Mouse (Mus musculus) NIH3T3 (cell line): ENCODE measurements around the gene Prkag2.

Experiments used
- DNase-seq: peaks from one replicate; pipeline ENCODE4 v3.0.0-alpha.2; 2012; ENCODE audit warnings: low read depth

Gene Prkag2

DNA sequence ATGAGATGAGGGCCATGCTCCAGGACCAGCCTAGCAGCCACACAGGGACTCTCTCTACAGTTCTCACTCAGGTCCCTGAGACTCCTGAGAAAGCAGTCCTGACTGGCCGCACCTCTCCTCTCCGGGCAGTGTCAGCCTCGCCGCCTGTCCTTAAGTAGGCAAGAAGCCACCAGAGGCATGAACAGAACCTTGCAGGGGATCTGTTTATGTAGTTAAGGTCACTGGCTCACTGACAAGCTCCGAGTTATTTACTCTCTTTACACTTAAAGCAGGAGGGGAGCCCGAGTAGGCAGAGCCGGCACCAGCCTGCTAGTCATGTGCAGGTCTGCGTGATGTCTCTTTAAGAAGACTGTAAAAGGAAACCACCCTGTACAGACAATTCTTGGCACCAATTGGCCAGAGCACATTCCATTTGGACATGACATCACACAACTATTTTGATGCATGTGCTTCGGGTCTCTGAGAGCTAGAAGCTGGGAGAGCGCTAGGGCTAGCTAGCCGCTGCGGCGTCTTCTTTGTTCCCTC, 104.8 kb downstream of the Prkag2 start:
- peak; percentile 80 for DNase-seq

DNA sequence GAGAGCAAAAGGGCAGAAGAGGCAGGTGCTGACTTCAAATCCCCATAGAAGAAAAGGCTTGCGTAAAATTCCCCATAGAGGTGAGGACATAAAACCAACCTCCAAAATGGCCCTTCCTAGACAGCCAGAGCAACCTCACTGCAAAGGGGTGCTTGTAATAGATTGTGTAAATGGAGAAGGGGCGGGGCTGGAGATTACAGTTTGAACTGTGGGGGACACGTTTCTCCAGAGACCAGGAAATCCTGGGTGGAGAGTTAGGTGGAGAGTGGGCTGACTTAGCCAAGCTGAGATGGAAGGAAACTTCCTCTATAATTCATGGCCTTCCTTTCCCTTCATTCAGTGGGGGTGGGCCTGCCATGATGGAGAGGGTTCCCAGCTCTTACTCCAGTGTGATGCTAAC, 107.3 kb downstream of the Prkag2 start:
- no peak for DNase-seq

DNA sequence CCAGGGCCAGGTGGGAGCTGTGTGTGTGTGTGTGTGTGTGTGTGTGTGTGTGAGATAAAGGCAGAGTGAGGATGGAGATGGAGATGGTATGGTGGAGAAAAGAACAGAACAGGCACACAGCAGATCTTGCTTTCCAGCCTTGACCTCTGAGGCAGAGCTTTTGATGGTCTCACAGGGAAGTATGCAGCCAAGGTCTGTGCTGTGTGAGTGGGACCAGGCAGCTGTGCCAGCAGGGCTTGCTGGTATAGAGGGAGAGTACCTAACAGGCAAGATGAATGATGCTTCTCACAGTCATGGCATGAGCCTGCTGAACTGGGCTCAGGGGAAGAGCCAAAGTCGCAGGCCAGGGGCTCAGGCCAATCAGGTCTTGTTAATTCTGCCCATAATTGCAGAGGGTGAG, 108.9 kb downstream of the Prkag2 start:
- DNase-seq, result no peak

DNA sequence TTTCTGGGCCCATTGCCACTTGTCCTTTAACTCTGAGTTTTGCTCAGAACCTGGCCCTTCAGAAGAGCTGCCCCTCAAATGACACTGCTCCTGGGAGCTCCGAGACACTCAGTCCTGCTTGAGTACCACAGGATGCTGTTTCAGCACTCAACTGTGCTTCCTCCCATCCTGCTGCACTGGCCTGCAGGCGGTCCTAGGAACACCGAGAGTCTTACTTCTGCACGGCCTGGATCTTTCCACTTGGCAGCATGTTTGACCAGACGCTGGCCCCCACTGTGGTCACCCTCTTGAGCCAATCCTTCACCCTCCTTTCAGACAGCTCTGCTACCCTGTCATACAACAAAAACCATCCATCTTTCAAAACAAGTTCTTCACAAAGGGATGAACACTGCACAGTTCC, 110.0 kb downstream of the Prkag2 start:
- DNase-seq, result no peak

DNA sequence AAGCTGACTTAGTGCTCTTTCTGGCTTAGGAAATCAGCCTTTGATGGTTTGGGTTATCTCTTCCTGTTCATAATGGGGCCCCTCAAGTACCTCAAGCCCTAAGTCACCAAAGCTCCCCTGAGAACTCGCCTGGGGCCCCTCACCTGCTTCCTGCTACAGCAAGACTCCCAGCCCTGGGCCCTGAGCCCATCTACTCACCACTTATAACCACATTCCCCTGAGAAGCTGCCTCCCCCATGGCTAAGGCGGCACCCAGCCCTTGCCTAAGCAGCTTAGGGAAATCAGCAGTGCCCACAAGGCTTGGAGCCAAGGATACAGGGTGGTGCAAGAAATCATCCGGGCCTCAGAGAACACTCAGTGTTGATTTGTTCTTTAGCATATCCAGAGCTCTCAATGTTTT, 110.8 kb downstream of the Prkag2 start:
- DNase-seq, result peak; percentile 18

DNA sequence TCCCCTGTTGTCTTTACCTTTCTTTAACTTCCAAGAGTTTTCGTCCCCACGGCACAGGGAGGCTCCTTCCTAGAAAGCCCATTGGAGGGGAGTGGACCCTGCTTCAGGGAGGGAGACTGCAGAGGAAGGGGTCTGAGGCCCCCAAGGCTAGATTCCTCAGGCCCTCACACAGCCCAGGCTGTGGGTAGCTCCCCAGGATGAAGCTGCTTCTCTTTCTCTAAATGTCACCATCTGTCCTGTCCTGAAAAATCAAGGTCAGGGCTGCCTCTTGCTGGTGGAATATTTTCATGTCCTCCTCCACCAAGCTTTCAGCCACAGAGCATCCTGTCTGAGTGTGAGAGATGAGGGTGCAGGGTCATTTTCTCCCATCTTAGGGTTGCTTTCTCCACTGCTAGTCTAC, 113.5 kb downstream of the Prkag2 start:
- DNase-seq, result no peak

DNA sequence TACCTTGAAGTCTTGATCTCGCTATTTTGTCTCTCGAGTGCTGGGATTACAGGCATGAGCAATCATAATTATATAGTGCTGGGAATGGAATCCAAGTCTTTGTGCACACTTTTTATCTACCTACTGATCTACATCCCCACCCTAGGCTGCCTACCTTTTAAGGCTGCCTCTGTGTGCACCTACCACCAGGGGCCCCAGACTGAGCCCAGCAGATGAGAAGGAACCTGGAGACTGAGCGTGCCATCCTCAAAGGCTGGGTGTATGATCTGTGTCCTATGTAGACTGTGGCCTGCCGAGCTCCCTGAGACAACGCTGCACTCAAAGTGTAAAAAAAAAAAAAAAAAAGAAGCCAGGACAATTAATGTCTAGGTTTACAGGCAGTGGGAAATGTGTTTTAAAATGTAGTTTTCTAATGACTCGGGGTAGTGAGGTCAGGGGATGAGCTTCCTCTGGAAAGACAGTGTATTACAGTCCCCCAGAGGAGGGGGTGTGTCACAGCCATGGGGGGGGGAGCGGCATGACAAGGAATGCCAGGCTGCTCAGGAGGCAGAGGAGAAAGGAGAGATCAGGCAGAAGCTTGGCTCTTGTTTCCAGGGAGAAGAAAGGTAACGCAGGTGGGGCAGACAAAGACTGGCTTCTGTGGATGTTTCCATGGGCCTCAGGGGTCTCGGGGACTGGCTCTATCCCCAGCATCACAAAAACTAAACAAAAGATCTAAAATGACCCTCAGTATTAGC, 114.1 kb downstream of the Prkag2 start:
- DNase-seq, result no peak

DNA sequence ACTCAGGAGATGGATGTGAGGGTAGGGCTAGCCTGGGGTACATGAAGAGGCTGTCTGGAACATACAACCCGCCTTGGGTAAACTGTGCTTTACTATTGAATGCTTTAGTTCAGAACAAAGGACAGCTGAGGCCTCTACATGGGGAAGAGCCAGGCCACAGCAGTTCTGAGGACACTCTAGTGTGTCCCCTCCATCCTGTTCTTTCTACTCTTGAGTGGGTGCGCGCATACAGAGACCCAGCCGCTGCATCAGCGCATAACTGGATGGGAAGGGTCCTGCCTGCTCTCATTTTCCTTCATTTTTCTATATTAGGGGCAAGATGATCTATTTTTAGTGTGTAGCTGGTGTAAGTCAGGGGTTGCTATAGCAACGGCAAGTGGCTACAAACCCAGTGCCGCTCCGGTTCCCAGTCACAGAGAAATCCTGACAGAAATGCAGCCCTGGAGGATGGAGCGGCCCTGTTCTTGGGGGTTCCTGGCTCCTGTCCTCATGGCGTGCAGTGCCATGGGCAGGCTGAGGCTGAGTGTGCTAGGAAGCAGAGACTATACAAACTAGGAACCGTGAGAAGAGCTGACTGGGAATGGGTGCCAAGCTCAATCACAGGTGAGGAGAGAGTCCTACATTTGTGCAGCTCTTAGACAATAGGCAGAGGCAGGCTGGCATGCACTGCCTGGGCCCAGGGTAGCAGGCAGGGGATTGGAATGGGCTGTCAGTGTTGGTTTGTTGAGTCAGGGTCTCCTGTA, 114.8 kb downstream of the Prkag2 start:
- DNase-seq, result no peak

DNA sequence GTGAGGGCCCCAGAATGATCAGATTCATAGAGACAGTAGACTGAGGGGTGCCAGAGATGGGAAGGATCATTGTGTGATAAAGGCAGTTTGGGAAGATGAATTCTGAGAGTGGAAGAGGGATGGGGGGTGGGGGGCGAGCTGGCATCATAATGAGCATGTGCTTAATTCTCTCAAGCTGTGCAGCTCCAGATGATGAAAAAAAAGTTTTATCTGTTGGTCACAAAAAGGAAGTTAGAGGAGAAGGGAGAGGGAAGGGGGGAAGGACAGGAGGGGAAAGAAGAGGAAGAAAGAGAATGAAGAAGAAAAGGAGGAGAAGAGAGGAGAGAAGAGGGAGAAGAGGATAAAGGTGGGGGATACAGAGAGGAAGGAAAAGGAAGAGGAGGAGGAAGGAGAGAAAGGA, 116.3 kb downstream of the Prkag2 start:
- DNase-seq, result no peak

DNA sequence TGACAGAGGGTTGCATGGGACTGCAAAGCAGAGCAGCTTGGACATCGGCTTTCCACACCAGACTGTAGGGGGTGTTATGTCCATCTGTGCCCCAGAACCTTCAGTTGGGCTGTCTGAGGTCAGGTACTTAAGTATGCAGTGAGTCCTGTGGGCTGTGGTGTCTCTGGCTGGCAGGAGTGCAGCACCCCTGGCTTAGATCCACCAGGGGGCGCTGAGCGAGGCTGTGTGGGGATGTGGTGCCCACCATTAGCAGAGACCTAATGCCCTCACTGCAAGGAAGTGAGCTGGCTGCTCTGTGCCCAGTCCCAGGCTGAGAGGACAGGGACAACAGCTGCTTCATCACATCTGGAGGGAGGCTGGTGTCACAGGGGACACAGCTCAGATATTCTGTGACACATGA, 116.9 kb downstream of the Prkag2 start:
- peak; percentile 52 for DNase-seq

DNA sequence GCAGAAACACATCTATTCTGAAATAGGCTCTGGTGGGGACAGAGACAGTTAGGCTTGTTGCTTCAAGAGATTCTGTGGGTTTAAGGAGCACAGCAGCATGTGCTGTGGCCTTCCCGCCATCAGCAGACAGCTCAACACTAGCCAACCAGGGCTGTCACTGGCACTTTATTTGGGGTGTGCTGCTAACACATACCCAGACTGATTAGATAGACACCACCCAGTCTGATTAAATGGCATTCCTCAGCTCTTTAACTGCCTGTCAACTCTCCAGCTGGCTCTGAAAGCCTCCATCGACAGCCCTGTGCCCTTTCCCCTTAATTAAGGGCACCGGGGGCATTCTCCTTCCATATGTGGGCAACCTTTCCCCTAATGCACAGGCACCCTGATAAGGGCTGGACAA, 118.2 kb downstream of the Prkag2 start:
- no peak for DNase-seq

DNA sequence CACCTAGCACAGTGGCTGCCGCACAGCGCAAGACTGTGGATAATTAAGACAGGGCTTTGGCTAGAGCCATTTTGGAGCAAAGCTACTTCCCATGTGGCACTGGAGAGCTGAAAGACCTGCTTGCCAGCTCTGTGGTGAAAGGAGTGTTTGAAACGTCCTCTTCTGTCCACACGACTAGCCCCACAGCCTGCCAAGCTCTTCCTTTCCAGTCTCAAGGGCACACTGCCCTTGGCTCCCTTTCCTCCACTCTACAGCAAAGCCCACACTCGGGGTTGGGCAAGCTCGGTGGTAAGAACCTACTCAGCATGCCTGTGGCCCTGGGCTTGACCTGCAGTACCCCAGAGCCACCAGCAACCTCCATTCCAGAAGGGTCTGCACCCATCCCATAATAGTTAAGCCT, 118.7 kb downstream of the Prkag2 start:
- no peak for DNase-seq

DNA sequence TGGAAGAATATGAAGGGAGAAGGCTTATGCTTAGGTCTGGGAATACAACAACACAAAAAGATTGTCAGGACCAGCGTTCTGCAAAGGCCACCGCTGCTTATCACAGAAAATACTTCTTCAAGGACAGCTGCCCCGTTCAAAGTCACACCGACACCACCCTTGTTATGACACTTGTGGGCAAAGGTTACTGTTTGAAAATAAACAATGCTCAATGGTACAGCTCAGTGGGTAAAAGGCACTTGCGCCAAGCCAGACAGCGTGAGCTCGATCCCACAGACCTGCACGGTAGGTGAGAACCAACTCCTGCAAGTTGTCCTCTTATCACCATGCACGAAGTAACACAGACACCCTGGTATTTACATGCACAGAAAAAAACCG, 120.5 kb downstream of the Prkag2 start:
- DNase-seq, result no peak

DNA sequence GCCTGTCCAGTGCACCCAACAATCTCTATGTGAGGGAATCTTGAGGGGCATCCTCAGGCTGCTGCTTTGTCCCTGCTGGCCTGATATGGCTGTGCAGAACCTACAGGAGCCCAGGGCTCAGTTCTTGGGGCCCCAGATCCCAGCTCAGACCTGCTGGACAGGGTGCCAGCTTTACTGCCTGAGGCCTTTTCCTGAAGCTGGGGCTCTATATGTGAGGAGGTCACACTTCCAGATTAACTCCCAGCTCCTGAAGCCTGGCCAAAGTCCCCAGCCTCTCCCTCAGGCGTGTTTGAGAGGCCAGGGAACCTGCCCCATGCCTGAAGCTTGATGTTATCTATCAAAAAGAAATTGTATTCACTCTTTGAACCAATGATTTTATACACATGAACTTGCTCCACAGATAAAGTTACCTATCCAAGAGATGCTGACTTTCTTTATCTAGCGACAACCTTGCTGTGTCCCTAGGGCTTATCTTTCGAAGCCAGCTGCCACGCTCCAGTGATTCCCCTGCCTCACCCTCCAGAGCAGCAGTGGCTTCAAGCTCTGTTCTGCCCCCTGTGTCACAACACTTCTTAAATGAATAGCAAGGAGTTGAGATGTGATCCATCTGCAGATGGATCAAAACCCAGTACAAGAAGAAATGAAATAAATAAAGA, 121.0 kb downstream of the Prkag2 start:
- DNase-seq, result no peak

DNA sequence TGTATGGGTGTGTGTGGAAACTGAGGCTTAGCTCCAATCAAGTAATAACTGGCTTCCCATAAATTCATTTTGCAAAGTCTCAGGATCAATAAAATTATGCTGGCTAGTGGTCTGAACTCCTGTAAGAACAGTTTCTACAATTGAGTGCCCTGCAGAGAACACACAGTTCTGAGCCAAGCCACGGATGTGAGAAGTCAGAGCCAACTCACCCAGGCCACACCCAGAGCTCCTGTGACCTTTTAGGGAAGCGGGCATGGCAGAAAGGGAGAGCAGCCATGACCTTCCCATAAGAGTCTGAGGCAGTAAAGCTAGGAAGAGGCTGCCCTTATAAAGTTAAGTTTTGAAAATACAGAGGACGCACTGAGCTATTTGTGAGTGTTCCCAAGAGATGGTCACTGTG, 123.5 kb downstream of the Prkag2 start:
- no peak for DNase-seq

DNA sequence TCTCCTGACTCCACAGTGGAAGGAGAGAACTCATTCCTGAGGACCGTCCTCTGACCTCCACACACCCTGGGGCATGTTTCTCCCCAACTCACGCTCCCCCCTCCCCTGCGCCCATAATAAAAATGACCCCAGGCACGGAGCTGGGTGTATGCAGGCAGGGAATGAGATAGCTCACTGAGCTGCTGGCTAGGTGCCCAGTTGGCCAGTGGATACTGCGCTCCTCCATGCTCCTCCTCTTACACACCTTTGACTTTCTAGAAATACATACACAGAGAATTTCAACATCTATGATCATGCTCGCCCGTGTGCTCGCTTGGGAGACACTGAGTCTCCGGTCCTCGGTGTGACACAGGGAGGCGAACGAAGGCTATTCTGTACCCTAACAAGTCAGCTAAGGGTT, 124.2 kb downstream of the Prkag2 start:
- no peak for DNase-seq

DNA sequence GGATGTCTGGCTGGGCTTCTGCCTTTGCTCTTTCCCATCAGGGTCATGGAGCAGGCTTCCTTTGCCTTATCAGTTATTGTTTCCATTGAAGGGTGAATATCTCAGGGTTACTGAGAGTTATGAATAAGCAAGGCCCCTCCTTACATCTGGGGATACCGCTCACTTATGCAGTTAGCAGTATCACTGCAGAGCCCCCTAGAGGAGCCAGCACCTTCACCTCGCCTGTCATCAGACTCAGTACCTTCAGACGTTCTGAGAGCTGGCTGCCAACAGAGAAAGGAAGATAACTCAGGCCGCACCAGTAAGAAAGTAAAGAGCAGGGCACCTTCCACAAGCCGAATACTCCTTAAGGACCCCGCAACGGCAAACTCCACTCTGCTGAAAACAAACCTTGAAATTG, 125.3 kb downstream of the Prkag2 start:
- no peak for DNase-seq

DNA sequence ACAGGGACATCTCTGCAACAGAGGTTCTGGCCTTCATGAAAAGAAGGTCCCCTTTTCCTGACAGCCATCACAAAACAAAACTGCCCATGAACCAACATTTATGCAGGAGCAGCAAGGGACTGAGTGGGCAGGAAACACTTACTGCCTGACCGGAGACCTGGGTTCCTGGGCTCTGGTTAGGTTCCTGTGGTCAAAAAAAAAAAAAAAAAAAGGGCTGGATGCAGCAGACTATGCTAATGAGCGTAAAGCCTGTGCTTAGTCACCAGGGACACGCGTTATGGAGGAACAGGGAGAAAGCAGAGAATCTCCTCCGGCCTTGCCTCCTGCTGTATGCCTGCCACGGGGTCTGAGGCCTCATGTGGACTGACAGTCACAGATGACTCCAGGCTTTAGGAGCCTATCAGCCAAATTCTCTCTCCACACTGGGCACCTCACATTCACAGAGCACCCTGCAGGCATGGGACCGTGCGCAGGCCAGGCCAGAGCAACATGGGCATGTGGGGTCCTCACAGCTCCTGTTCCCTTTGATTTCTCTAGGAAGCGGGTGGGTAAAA, 126.7 kb downstream of the Prkag2 start:
- DNase-seq, result peak; percentile 9

DNA sequence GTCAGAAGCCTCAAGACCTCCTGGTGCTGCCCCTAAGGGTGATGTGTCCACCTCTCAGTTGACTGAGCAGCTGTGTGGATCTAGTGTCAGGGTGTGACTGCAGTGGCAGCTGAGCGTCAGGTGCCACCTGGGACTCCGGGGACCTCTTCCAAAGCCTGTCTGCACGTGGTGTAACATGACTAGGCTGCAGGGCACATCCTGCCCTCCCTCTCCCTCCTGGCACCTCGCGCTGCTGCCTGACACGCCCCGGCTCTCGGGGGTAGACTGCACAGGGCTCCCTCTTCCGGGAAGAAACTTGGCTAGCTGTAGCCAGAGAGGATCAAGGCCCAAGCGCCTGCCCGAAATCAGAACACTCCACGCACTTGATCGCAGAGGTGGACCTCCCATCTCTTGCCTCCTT, 127.2 kb downstream of the Prkag2 start:
- DNase-seq, result no peak

DNA sequence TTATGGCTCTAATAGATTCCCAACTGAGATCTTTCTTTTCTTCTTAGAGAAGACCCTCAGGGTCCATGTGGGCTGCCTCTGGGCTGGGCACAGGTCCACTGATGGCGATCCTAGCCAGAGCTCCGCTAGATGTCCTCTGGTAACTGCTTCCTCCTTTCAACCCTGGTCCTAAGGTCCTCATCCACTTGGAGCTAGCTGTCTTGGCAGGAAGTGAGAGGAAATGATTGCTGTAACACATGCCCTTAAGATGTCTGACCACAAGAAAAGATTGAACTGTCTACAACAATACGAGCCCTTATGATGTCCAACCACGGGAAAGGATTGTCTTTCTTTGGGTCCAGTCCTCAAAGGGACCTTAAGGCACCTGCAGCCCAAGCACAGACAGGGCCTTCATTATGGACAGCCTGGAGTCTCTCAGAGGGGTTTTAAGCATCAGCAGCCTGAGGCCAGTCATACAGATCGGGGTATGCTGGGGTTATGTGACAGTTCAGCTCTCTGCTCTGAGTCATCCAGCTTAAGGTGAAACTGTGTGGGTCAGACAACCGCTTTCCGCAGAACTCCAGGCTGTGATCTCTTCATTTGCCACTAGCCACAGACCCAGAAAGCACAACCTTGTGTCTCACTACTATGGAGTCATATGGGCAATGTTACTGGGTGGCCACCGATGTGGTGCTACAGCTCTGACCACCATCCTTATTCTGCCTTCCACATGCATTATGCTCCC, 129.7 kb downstream of the Prkag2 start:
- no peak for DNase-seq

DNA sequence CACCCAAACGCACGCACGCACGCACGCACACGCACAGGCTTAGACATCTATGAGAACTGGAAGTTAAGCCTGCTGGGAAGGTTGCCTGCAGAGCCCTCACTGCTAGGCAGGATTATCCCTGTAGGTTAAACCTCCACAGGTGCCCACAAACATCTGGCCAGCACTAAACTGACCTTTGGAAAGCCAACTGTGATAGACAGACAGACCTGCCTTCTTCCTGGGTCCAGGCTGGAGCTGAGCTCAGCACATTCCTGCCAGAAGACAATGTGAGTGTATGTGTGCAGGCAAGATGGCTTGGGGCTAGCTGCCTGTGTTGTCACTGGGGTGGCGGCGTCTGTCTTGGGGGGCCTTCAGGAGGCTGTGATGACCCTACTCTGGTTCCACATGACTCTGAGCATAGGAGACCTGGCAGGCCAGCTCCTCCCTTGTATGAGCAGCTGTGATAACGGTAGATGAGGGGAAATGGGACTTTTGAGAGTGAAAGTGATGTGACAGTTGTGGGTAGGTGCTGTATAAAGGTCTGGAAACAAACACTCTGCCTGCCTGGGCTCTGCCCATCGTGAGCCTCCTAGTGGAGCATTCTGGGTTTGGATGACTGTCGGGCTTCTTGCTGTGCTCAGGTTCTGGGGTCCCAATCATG, 131.1 kb downstream of the Prkag2 start:
- no peak for DNase-seq

DNA sequence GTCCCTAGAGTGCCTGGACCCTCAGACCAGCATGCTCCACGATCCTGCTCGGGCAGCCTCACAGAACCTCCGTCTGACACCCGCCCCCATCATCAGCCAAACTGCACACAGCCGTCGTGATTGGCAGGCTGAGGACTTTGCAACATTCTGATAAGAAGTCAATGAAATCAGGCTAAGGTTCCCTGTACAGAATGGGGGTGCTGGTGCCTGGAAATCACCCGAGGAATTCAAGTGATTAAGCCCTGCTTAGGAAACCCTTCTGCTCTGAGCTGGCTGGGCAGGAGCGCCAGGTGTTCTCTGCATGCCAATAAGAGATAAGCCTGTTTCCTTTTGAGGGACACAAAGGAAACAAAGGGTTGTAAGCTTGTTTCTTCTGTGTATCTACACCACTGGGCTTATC, 131.7 kb downstream of the Prkag2 start:
- no peak for DNase-seq
